Mouse (Mus musculus): ENCODE results near the gene Hist1h3e.

DNA sequence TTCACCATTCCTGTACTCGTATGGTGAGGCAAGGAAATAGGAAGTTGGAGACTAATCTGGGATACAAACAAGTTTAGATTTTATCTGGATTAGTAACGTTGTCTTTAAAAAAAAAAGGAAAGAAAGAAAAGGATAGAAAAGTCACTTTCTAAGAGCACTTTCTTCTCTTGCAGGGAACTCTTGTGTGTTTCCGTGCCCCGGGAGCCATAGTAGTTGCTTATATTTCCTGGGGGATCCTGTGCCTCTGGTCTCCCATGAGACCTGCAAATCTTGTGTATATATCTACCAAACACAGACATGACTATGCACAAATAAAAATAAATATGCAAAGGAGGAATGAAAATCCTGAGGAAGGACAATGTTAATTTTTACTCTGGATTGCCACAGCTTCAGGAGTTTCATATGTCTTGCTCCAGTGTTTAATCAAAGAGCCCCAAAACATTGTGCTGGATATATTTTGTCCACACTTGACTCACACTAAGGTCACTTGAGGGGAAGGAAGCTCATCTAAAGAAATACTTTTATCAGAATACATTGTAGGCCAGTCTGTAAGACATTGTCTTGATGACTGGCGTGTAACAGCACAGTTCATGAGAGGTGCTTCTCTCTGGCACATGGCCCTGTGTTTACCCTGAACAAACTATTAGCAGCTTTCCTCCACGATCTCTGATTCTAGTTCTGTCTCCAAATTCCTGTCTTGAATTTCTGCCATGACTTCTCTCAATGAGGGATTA, 14.9 kb upstream of the Hist1h3e start:
- TF ChIP-seq GATA1 (IDR thresholded peaks at IDR 0.05; ENCODE audit: borderline replicate concordance, low read length), result no peak
- no peak for TF ChIP-seq FLI1 (IDR thresholded peaks at IDR 0.05; ENCODE audit: low read length)

All from megakaryocyte, embryonic 14.5 days (primary cell).